Mouse (Mus musculus) adrenal gland, adult 2 months (tissue): ENCODE data around the gene H2-DMa. TPM values are rescaled to one million over a fixed set of nuclear protein-coding genes. Genes with fewer than 3 reads are reported as not detected.
"Not testable (repeated sequence)": the region's sequence is repeated elsewhere in the genome, so short reads cannot be mapped to it uniquely, and the experiment has no call there.

Experiments used
- DNase-seq: peaks from one replicate; pipeline ENCODE4 v3.0.0; 2021
- polyA plus RNA-seq: library from polyadenylated mRNA; depleted of rRNA; stranded (reverse); fragments of >200 nt; gene quantifications from 2 replicates; pipeline ENCODE4 v1.2.3, GENCODE M21; 2012
- total RNA-seq, 2 experiments: library from RNA; stranded (reverse); gene quantifications; 2 replicates each; pipeline ENCODE4 v1.2.3; 2021

The H2-DMa gene
- total and polyA plus RNA-seq, 3 experiments = 14.4 to 27.4 (median 18.9) TPM

- DNase-seq = no peak
Observed at GRCm38 (mm10) chr17:34124649-34125048, 5.3 kb downstream of the H2-DMa start.

- DNase-seq = no peak
Observed at GRCm38 (mm10) chr17:34126826-34127420, 7.6 kb downstream of the H2-DMa start.

DNA sequence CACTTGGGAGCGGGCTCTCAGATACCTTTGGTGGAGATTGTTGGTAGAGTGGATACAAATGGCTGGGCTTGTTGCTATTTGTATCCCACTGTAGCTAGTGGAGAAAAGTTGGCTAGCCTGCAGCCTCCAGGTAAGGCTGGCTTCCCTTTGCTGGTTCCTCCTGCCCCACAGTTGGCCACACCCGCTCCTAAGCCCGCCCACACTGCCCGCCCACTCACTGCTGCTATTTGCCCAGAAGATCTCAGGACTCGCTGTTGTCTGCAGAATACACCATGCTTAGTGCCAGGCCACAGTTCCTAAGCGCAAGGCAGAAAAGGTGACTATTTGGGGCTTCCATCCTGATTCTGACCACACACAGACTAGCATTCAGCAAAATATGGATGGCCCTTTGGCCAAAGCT, 8.1 kb downstream of the H2-DMa start:
- peak; percentile 60 for DNase-seq

DNA sequence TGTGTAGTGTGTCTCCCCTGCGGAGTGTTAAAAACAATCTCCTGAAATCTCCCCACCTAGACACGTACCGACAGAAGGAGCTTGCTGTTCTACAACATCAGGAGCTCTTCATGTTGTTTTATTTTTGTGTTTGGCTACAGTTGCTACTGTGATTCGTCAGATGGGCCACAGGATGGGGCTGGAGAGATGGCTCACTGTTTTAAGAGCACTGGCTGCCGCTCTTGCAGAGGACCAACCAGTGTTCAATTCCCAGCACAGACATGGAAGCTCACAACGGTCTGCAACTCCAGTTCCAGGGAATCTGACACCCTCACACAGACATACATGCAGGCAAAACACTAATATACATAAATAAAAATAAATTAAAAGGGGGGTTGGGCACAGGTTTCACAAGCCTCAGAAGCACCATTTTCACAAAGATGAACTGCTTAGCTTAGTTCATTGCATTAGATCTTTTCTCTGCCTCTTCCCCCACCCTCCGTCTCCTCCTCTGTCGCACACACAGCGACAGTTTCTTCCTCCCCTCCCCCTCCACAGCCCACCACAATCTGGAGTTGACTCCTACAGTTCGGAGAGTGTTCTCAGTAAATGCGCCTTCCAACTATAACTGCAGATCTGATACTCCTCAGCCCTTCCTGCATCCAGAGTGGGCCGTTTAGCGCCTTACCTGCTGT, 9.1 kb downstream of the H2-DMa start:
- no peak for DNase-seq

DNA sequence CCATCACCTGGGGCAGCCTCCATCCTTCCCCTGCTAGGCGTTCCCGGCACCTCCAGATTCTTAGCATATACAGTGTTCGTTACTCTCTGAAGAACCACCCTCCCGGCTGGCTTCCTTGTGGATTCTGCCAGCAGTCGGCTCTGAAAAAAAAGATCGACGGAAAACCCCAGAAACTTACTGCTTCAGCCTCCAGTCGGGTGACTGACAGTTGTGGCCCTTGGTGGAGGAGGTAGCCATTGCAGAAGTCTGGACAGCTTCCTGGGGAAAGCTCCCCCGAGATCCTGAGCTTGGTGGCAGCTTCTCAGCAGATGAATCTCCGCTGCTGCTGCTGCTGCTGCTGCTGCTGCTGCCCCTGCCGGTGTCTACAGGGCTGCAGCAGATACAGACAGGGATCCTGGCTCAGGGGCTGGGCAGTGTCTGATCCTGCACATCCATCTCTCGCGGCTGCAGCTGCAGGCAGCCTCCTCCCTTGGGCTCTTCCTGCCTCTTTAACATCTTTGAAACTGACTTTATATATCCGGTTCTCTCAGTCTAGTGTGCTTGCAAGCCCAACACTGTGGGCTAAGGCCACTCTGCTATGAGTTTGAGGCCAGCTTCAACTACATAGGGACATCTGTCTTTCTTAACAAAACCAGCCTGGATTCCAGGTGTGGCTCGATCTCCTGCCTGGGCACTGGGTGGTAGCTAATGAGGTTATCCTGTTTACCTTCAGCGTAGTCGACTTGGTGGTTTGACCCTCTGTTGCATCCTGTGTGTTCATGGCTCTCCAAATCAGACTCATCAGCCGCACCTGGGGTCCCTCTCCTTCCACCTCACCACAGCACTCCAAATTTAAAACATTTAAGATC, 9.8 kb downstream of the H2-DMa start:
- DNase-seq = no peak

- no peak for DNase-seq
Observed at GRCm38 (mm10) chr17:34130073-34130947, 11.0 kb downstream of the H2-DMa start.

DNA sequence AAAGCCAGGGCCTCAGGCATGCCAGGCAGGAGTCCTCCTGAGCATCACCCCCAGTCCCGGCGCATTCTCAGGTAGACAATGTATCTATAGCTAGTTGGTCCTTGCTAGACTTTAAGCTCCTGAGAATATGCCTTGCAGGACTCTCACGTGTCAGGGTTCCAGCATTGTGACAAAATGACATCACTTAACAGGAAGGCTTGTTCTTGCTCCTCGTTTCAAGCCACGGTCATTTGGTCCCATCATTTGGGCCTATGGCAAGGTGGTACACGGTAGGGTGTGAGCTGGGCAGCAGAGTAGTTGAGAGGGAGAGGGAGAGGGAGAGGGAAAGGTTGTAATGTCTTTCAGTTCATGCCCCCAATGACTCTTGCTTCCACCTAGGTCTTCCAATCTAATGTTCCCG, 12.6 kb downstream of the H2-DMa start:
- DNase-seq = no peak

DNA sequence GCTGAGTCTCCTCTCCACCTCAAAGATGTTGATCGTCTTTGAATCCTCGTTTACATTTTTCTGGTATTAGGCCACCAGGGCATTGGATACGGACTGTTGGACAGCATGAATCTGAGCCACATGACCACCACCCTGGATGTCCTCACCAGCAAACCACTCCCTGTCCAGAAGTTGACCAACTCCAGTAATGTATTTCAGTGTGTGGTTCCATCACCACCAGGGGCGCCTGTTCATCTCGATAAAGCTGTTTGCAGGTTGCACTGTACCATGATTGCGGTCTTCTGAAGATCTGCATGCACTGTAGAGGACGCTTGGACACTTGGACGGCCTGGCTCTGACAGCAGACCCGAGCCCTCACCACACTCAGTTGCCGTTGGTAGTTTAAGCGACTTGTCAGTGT, 13.9 kb downstream of the H2-DMa start:
- no peak for DNase-seq

DNA sequence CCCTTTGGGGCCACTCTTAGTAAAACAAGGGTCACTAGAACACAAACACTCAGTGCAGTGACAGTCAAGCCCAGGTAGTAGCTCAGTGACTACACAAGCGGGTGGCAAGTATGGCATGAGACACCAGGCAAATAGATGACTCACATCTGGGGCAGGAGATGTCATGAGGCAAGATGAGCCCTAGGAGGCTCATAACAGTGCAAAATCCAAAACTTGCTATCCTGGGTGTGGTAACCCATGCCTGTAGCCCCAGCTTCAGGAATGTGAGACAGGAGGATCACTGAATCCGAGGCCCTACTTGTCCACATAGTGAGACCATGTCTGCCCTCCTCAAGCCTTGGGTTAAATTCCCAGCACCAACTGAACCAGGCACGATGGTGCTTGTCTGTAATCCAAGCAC, 15.1 kb downstream of the H2-DMa start:
- no peak for DNase-seq

- DNase-seq = peak; percentile 98
Observed at GRCm38 (mm10) chr17:34135297-34136224, 16.2 kb downstream of the H2-DMa start.

DNA sequence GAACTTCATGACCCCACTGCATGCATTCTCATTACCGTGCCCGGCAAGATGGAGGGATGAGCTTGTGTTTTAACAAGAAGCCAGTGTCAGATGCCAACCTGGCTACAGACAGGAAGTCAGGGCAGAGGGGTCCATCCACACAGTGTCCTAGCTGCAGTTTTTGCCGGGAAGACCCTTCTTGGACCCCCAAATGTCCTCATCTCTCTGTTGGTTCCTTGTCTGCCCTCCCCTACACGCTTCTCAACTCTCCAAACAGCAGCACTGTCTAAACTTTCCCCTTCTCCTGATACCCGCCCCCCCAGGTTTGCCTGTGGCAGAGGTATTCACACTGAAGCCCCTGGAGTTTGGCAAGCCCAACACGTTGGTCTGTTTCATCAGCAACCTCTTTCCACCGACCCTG, 18.3 kb downstream of the H2-DMa start:
- no peak for DNase-seq

DNA sequence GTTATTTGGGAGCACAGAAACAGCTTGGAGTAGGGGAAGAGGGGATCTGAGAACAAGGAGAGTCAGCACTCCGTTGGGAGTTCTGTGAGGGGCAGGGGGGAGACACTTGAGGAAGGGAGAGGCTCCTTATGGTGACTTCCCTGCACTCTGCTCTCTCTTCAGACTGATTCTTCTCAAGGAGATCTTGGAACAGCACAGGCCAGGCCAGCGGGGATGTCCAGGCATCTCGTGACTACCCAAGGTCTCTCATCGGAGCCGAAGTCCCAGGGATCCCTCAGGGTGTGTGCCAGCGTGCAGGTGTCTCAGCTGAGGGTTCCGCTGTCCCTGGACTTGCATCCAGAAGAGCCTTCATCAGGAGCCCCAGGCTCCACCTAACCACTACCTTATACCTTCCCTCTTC, 19.3 kb downstream of the H2-DMa start:
- no peak for DNase-seq

- peak; percentile 45 for DNase-seq
Observed at GRCm38 (mm10) chr17:34139416-34139815, 20.1 kb downstream of the H2-DMa start.

GRCm38 (mm10) chr17:34140240-34140639, 20.9 kb downstream of the H2-DMa start:
- DNase-seq = no peak

DNA sequence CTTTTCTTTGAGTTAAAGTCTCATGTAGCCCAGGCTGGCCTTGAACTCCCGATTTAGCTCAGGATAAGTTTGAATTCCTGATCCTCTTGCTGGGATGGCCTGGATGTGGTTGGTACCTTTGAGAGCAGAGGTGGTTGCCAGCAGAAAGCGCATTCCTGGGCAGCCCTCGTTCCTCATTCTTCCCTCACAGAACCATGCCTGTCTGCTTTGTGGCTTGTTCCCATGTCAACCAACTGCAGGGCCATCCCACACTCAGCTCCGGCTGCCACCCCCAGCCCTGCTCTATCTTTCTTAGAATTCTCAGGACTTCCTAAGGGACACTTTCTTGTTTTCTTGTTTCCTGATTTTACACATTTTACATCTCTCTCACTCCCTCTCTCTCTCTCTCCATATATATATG, 22.1 kb downstream of the H2-DMa start:
- no peak for DNase-seq

GRCm38 (mm10) chr17:34142456-34143010, 23.2 kb downstream of the H2-DMa start:
- no peak for DNase-seq

- DNase-seq = no peak
Observed at GRCm38 (mm10) chr17:34143033-34143432, 23.7 kb downstream of the H2-DMa start, which contains the start of gene H2-DMb2. TSS of gene H2-DMb2 (plus strand) at chr17:34143307.

DNA sequence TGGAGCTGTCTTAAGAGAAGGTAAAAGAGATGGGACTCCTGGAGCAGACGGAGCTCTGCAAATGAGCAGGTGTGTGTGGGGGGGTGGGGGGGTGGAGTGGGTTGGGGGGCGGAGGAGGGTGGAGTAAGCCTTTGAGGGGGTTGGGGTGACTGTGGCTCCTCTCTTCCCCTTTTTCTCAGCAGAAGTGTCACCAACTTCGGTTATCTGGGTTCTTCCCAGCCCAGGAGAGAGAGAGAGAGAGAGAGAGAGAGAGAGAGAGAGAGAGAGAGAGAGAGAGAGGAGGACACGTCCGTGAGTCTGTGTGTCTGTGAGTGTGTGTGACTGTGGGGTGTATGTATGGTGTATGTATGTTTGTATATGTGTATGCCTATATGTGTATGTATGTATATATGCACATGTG, 24.1 kb downstream of the H2-DMa start:
- no peak for DNase-seq

GRCm38 (mm10) chr17:34144221-34144620, 24.9 kb downstream of the H2-DMa start:
- DNase-seq = not testable (repeated sequence)

- no peak for DNase-seq
Observed at GRCm38 (mm10) chr17:34144960-34145371, 25.6 kb downstream of the H2-DMa start.

- peak; percentile 52 for DNase-seq
Observed at GRCm38 (mm10) chr17:34152923-34153322, 33.6 kb downstream of the H2-DMa start, which contains the start of gene H2-DMb1. TSS of gene H2-DMb1 (plus strand) at chr17:34153072.
